Mouse (Mus musculus): ENCODE results near the gene Nqo1.

Nqo1 gene

GRCm38 (mm10) chr8:107403038-107403781, at the start of gene Nqo1:
Gene Nqo1, minus strand, starts transcription at chr8:107403206.
- peak; percentile 37 for DNase-seq (ENCODE audit: low read depth)

DNA sequence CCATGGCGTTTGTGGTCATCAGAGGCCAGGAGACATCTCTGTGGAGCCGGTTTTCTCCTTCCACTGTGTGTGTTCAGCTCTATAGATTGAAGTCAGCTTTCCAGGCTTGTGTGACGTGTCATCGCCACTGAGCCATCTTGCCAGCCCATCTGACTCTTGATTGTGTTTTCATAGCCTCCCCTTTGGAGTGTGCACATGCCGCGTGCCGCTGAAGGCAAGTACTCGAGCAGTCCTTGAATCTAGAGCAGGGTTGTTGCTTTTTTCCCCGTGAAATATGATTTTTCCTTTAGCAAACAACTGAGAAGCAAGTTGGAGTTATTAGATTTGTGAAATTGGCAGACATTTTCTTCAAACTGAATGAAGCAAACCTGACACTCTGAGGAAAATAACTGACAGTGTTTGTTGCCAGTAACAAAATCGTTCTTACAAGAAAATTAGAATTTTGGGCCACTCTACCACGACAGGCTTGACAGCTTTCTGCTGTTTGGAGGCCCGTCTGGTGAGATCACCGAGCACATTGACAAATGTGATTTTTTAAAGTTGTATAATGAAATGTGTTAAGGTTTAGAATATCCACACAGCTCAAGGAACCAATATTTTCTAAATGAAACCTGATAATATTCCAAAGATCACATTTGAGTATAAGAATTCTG, 48.5 kb upstream of the Nqo1 start:
- DNase-seq (ENCODE audit: low read depth) = no peak

DNA sequence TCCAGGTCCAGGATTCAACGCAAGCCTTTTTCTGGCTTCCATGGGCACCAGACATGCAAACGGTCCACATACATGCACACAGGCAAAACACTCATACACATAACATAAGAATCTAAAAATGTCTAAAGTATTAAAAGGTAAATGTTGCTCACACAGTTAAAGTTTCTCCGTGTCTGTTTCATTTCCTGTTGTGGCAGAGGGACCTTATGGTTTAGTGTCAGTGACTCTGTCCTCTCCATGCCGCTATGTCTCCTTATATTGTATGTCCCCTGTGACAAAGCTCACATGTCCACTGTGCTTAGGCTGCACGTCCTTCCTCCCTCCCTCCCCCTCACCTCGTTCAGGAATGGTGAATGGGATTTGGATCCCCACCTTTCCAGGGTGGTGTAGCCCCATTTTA, 46.6 kb upstream of the Nqo1 start:
- DNase-seq (ENCODE audit: low read depth) = no peak

- no peak for DNase-seq (ENCODE audit: low read depth)
Observed at GRCm38 (mm10) chr8:107449130-107449529, 46.1 kb upstream of the Nqo1 start.

DNA sequence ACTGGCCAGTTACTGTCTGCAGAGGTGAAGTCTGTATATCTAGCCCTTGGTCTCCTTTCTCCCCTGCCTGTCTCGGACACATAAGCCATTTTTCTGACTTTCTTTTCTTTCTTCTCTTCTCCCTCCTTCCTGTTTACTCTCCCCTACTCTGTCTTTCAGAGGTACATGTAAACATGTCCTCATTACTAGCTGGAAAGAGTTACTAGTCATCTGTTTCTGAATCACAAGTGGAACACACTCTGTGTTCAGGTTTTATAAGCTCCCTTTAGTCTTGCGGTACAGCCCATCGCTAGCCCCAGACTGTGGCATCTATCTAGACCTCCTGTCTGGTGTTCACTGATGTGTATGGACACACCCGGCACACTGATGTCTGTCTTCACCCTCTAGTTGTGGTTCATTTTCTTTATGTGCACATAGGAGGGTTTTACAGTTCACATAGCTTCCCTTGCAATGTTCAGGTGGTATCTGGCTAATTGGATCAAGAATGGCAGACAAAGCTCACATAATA, 45.4 kb upstream of the Nqo1 start:
- no peak for DNase-seq (ENCODE audit: low read depth)

DNA sequence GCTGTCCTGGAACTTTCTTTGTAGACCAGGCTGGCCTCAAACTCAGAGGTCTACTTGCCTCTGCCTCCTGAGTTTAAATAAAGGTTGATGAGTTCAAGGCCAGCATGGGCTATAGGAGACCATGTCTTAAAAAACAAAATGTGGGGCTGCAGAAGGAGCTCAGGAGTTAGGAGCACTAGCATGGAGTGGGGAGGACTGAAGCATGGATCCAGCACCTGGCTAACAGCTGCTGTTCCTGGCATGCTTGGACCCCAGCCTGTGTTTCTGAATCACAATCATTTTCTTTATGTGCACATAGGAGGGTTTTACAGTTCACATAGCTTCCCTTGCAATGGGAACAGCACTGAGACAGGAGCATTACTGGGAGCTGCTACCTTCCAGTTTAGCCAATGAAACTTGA, 44.7 kb upstream of the Nqo1 start:
- DNase-seq (ENCODE audit: low read depth) = no peak

DNA sequence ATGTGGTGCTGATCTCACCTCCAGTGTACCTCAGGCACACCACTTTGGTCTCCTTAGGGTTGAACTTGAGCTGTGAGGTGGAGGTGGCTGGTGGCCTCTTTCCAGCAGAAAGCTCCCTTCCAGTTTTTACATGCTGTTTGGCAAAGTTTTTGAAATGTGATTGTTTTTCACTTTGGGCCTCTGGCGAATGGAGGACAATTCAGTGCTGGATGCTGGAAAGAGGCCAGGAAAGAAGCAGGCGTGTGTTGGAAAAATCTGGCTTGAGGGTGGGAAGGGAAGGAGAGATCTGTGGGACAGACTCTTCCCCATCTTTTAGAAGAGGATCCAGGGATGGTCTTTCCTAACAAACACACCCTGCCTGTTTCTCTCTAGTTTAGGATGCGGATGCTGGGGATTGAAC, 41.6 kb upstream of the Nqo1 start:
- no peak for DNase-seq (ENCODE audit: low read depth)

DNA sequence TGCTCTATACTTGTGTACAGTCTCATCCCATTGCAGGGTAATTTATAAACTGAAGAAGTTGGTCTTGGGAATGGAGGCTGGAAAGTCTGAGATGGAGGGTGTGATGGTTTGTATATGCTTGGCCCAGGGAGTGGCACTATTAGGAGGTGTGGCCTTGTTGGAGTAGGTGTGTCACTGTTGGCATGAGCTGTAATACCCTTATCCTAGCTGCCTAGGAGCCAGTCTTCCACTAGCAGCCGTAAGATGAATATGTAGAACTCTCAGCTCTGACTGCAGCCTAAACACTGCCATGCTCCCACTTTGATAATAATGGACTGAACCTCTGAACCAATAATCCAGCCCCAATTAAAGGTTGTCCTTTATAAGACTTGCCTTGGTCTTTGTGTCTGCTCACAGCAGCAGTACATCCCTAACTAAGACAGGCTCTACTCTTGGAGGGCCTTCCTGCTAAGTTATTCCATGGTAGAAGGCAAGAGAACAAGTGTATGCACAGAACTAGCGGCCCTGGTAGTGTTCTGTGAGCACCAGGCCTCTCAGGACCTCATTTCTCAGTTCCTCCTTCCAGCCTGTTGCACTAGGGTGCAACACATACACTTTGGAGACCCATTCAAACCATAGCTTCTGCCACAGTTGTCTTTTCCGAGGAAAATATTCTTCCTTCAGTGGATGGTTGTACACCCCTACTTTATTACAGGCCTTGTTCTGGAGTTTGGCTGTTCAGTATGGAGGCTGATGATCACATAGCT, 37.0 kb upstream of the Nqo1 start:
- DNase-seq (ENCODE audit: low read depth) = no peak

- no peak for DNase-seq (ENCODE audit: low read depth)
Observed at GRCm38 (mm10) chr8:107437711-107438110, 34.7 kb upstream of the Nqo1 start.

- DNase-seq (ENCODE audit: low read depth) = peak; percentile 53
Observed at GRCm38 (mm10) chr8:107436841-107437421, 33.9 kb upstream of the Nqo1 start.

DNA sequence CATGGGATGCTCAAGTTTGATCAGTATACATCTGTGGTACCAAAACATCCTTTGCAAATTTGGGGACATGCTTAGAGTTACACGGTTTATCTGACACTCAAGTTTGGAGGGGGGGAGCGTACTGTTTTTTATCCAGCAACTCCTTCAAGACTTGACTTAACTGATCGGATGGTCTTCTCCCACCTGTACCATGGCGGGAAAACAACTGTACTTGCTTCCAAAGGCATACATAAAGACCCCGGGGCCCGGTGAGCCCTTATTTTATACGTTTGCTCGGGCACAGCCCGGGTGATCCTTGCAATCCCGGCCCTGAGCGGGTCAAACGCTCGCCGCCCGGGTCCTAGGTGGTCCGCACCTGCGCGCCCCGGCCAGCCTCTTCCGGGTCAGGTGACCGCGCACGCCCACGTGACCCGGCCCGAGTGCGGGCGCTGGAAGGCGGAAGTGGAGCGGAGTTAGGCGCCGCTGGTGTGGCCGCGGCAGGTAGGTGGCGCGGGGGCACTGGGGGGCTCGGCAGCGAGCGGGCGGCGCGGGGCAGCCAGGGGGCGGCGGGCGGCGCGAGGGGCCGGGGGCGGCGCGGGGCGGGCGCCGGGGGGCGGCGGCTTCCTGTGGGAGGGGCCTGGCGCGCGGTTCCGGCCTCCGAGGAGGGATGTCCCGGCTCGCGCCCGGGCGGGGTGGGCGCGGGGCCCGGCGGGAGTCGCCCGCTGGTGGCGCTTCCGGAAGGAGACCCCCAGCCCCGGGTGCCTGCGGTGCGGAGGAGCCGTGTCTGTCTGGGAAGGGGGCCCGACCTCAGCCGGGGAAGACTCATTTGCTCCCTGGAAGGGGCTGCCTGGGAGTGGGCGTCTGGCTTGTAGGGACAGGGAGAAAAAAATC, 33.2 kb upstream of the Nqo1 start, which contains the start of gene Wwp2:
Gene Wwp2, plus strand, starts transcription at position 404 of the 870 bp plus-strand sequence.
- peak; percentile 83 for DNase-seq (ENCODE audit: low read depth)

- no peak for DNase-seq (ENCODE audit: low read depth)
Observed at GRCm38 (mm10) chr8:107435421-107435961, 32.5 kb upstream of the Nqo1 start.

DNA sequence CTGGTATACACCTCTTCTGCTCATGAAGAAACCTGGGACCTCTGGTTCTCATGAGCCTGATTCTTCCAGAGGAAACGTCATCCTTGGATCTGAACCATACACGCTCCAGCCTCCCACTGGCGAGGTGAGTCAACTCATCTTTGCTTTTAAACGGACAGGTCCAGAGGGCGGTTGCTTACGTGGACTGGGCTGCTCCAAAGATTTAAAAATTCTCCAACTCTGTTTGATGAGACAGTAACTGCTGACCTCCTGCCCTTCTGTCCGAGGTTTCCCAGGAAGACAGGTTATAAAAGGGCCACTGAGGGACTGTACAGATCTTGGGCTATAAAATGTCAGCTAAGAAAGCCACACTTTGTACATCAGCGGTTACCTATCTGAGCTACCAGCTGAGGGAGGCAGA, 27.8 kb upstream of the Nqo1 start:
- DNase-seq (ENCODE audit: low read depth) = no peak

GRCm38 (mm10) chr8:107425230-107425597, 22.2 kb upstream of the Nqo1 start:
- DNase-seq (ENCODE audit: low read depth) = no peak

GRCm38 (mm10) chr8:107424597-107425229, 21.7 kb upstream of the Nqo1 start, which contains the start of gene Nob1:
Gene Nob1, minus strand, starts transcription at chr8:107425051.
- DNase-seq (ENCODE audit: low read depth) = peak; percentile 99

GRCm38 (mm10) chr8:107424176-107424575, 21.2 kb upstream of the Nqo1 start:
- no peak for DNase-seq (ENCODE audit: low read depth)

DNA sequence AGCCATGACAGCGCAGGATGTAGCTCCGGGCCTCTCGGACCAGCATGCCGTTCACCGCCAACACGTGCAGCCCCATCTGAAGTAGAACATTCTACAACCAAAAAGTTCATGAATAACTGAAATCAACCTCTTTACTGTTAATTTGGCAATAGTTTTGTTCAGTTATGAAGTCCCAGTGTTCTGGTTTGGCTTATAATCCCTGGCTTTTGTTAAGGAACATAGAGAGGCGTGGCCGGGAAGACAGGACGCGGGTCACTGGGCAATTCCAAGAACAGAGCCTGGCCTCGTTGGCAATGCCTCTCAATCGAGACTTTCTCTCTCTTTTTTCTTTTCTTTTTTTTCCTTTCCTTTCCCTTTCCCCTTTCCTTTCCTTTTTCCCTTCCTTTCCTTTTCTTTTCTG, 14.0 kb upstream of the Nqo1 start:
- DNase-seq (ENCODE audit: low read depth) = no peak

GRCm38 (mm10) chr8:107413881-107414280, 10.9 kb upstream of the Nqo1 start:
- no peak for DNase-seq (ENCODE audit: low read depth)

- DNase-seq (ENCODE audit: low read depth) = no peak
Observed at GRCm38 (mm10) chr8:107412552-107412951, 9.5 kb upstream of the Nqo1 start.

- DNase-seq (ENCODE audit: low read depth) = peak; percentile 53
Observed at GRCm38 (mm10) chr8:107411391-107411790, 8.4 kb upstream of the Nqo1 start.

DNA sequence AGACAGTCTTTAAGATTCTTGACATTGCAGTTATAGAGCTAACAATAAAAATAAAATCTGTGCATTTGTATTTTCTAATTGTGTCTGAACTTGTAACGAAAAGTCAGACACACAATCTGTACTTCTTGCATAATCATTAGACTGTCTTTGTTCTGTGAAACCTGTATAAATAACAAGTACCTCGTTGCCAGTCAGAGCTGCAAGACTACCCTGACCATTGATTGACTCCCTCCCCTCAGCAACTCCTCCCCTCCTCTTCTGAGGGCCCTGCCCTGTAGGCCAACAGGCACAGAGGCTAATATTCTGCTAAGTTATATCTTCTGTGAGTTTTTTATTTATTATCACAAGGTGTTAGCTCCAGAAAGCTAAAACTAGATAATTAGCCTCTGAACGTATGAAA, 2.9 kb upstream of the Nqo1 start:
- DNase-seq (ENCODE audit: low read depth) = no peak
